Mouse (Mus musculus) intestine, postnatal 0 days (tissue): ENCODE results near the gene Lbx2. TPM values are rescaled to one million over a fixed set of nuclear protein-coding genes. Genes with fewer than 3 reads are reported as not detected.

Experiments used
- ATAC-seq: fragments of 200-750 bp; cut with Nextera tagmentation; 2 replicates; pipeline ENCODE4 v1.8.0; 2017; ENCODE audit warnings: mild to moderate bottlenecking, moderate TSS enrichment, moderate library complexity
- H3K27ac ChIP-seq: fragments of 300-500 bp; sonication (generic); 2 replicates; pipeline ENCODE4 v1.5.1; 2014; ENCODE audit warnings: mild to moderate bottlenecking, low read depth, low read length, moderate library complexity
- H3K27me3 ChIP-seq: fragments of 300-500 bp; sonication (generic); replicated peaks from 2 replicates; pipeline ENCODE4 v1.6.1; 2014; ENCODE audit warnings: low read length, mixed read lengths; ENCODE audit not compliant: control insufficient read depth, insufficient read depth
- H3K36me3 ChIP-seq: fragments of 300-500 bp; sonication (generic); 2 replicates; pipeline ENCODE4 v1.6.1; 2014; ENCODE audit warnings: mild to moderate bottlenecking, moderate library complexity; ENCODE audit not compliant: control insufficient read depth, insufficient read depth
- H3K4me1 ChIP-seq: fragments of 300-500 bp; sonication (generic); replicated peaks from 2 replicates; pipeline ENCODE4 v1.6.1; 2014; ENCODE audit warnings: antibody characterized with exemption, low read length, mixed read lengths; ENCODE audit not compliant: control insufficient read depth, insufficient read depth
- H3K4me2 ChIP-seq: fragments of 300-500 bp; sonication (generic); replicated peaks from 2 replicates; pipeline ENCODE4 v1.6.1; 2014; ENCODE audit warnings: low read depth, mild to moderate bottlenecking, moderate library complexity
- H3K4me3 ChIP-seq: fragments of 300-500 bp; sonication (generic); 2 replicates; pipeline ENCODE4 v1.5.1; 2014; ENCODE audit warnings: low read depth, low read length
- H3K9ac ChIP-seq: fragments of 300-500 bp; sonication (generic); 2 replicates; pipeline ENCODE4 v1.6.1; 2014; ENCODE audit warnings: mild to moderate bottlenecking, low read depth, low read length
- H3K9me3 ChIP-seq: fragments of 300-500 bp; sonication (generic); 2 replicates; pipeline ENCODE4 v1.6.1; 2016; ENCODE audit warnings: mixed run types; ENCODE audit not compliant: control insufficient read depth
- CTCF ChIP-seq: sonication (generic); IDR thresholded peaks from 2 replicates; pipeline ENCODE4 v1.5.1; 2016; ENCODE audit warnings: low read depth, mild to moderate bottlenecking, control low read depth, antibody characterized with exemption, moderate library complexity
- WGBS: fragments of 180-500 bp; shearing (Covaris S2); extraction: QIAGEN DNeasy Blood & Tissue Kit; methylation state at CpG from one replicate; pipeline ENCODE4 v1.1.7; 2014; 5-methylcytosine and 5-hydroxymethylcytosine counted together
- polyA plus RNA-seq: library from polyadenylated mRNA; unstranded; fragments of >200 nt; fragmentation: Nextera tagmentation; extraction: Ambion mirVana; gene quantifications from 2 replicates; pipeline ENCODE4 v1.2.1, GENCODE M21; 2015

Gene Lbx2
- polyA plus RNA-seq, 1 experiment from 2014 or later: 0.23 TPM

DNA sequence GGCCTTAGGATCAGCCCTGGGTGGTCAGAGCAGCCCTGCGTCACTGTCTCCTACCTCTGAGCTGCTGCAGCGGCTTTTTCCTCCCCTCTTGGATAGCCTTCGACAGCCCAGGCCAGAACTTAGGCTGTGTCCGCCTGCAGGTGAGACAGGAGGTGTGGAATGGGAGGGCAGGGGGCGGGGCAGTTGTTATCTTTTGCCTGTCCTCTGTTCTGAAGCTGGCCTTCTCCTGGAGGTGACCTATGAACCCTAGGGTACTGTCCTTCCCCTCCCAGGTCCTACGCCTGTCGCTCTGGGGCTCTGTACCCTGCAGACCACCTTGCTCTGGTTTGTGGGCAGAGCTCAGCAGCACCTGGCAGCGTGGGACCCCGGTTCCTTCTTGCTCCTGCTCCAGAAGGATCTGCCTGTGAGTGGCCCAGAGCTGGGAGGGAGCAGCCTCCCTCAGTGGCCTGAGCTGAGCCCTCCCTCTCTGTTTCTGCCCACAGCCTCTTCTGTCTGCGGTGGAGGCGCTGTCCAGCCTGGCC lies 17.0 kb downstream of the Lbx2 start:
- Histone ChIP-seq H3K9ac (no peak overlapping the region), H3K36me3 (peaks cover 11% of the 10 kb centered on the region; the same call in 1 of the 2 replicates), H3K9me3 (no peaks in the 10 kb centered on the region), H3K27ac (no peak overlapping the region), H3K4me3 (0 out of 2 replicates have a peak overlapping the region, but pooled peaks have one; percentile 76), H3K4me2 (peak overlapping the region; percentile 99), H3K27me3 (no peaks in the 10 kb centered on the region), H3K4me1 (peaks cover 9% of the 10 kb centered on the region)
- no peak for ATAC-seq
- 44% methylated on average over 11 of the region's 11 CpGs for WGBS
- TF ChIP-seq CTCF: peak; percentile 33

GRCm38 (mm10) chr6:83104158-83104557 lies 18.0 kb downstream of the Lbx2 start:
- WGBS: 82% methylated on average over 4 of the region's 4 CpGs
- H3K9ac ChIP-seq: no peak overlapping the region
- no peaks in the 10 kb centered on the region for H3K9me3 ChIP-seq
- ATAC-seq: no peak
- TF ChIP-seq CTCF: no peak
- H3K36me3 ChIP-seq: peaks cover 11% of the 10 kb centered on the region; the same call in 1 of the 2 replicates
- no peak overlapping the region for H3K4me3 ChIP-seq
- H3K27ac ChIP-seq: no peak overlapping the region
- H3K4me1 ChIP-seq: peaks cover 9% of the 10 kb centered on the region
- H3K27me3 ChIP-seq: no peaks in the 10 kb centered on the region
- no peak overlapping the region for H3K4me2 ChIP-seq

DNA sequence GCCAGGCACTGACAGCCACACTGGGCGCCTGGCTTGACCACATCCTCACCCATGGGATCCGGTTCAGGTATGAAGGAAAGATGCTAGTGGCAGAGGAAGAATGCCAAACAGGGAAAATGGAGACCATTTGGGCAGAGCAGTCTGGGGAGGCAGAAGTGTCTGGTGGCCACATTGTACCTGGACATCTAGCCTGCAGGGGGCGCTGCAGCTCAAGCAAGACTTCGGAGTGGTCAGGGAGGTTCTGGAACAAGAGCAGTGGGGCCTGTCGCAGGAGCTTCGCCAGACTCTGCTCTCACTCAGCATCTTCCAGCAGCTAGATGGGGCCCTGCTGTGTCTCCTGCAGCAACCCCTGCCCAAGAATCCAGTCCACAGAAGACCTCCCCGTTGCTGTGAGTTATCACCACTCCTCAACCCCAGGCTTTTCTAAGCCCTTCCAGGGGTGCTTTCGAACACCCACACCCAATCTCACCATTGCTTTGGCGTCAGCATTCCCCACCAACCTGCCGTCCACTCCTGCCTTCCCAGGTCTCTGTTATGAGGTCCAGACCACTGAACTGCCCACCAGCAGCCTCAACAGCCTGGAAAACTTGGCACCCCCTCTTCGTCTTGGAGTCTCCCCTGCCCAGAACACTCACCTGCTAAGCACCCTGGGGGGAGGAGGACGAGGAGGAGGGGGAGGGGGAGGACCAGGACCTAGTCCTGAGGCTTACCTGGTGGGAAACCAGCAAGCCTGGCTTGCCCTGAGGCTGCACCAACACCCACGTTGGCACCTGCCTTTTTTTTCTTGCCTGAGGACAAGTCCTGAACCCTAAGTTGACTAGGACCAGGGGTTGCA lies 21.6 kb downstream of the Lbx2 start:
- H3K4me1 ChIP-seq: peaks cover 8% of the 10 kb centered on the region
- peaks cover 11% of the 10 kb centered on the region; the same call in 1 of the 2 replicates for H3K36me3 ChIP-seq
- H3K4me3 ChIP-seq: no peak overlapping the region
- peak overlapping the region; percentile 92; the same call in 1 of the 2 replicates for H3K9ac ChIP-seq
- ATAC-seq: peak; percentile 31; the same call in 1 of the 2 replicates
- WGBS: 39% methylated on average over 13 of the region's 13 CpGs
- peak overlapping the region; percentile 90 for H3K4me2 ChIP-seq
- H3K27ac ChIP-seq: no peak overlapping the region
- no peaks in the 10 kb centered on the region for H3K9me3 ChIP-seq
- peak; percentile 95 for TF ChIP-seq CTCF
- no peaks in the 10 kb centered on the region for H3K27me3 ChIP-seq

DNA sequence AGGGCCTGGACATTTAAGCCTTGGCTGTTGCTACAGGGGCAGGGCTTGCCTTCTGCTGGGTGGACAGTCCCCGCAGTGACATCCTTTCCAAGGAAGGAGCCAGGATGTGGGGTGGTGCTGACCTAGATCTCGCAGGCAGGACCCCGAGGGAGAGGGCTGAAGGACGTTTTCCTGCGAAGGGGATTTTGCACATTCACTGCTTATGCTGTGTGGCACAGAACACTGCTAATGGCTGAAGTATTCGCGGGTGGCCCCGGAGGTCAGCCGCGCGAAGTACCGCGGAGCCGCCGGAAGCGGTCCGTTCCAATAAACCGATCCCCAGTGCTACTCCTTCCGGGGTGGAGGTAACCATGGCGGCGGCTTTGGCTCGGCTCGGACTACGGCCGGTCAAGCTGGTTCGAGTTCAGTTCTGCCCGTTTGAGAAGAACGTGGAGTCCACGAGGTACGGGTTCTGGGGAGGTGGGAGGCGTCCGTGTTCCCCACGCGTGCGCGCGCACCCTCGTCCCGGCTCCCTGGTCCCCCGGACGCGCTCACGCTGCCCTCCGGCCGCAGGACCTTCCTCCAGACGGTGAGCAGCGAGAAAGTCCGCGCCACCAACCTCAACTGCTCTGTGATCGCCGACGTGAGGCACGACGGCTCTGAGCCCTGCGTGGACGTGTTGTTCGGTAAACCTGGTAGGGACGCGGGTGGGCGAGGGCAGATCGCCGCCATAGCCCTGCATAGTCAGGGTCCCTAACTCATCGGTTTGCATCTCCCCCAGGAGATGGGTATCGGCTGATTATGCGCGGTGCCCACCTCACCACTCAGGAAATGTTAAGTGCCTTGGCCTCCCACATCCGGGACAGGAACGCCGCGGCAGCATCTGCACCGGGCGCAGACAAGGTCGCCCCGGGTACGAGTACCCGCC lies 22.8 kb downstream of the Lbx2 start, which contains the start of gene Mrpl53:
Mrpl53 (plus strand) TSS at position 279 of the 907 bp plus-strand sequence.
- peaks cover 11% of the 10 kb centered on the region; the same call in 1 of the 2 replicates for H3K36me3 ChIP-seq
- ATAC-seq: peak; percentile 80
- H3K9ac ChIP-seq: peak within 1 kb of the TSS; percentile 92
- under 1% methylated on average over 76 of the region's 76 CpGs for WGBS
- no peaks in the 10 kb centered on the region for H3K27me3 ChIP-seq
- peak within 1 kb of the TSS; percentile 90 for H3K4me2 ChIP-seq
- H3K4me1 ChIP-seq: 0 out of 2 replicates have a peak, but pooled peaks cover 3% of the 10 kb centered on the region
- H3K4me3 ChIP-seq: peak within 1 kb of the TSS; percentile 85
- H3K9me3 ChIP-seq: no peaks in the 10 kb centered on the region
- H3K27ac ChIP-seq: peak within 1 kb of the TSS; percentile 79
- no peak for TF ChIP-seq CTCF

DNA sequence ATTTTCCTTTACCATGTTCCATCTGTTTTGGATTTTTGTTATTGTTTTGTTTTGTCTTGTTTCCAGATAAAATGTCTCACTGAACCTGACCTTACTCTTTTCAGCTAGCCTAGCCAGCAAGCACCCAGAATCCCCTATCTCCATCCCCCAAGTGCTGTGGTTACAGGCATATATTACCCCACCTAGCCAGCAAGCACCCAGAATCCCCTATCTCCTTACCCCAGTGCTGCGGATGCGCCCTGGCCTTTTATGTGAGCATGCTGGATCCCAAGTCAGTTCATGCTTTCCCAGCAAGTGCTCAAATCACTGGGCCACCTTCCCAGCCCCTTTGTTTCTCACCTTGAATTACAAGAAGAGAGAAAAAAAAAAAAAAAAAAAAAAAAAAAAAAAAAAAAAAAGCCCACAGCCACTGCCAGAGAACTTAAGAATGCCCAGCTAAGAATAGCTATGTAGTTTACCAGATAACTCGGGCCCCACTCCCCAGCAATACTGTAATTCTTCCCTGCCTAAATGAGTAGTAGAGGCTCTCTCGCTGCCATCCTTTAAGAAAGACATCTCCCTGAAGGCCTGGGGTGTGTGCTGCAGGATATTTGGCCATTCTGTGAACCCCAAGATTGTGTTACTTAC lies 25.5 kb downstream of the Lbx2 start:
- WGBS: 86% methylated on average over 4 of the region's 4 CpGs
- H3K9ac ChIP-seq: no peak overlapping the region
- ATAC-seq: no peak
- H3K9me3 ChIP-seq: no peaks in the 10 kb centered on the region
- H3K36me3 ChIP-seq: 0 out of 2 replicates have a peak, but pooled peaks cover 5% of the 10 kb centered on the region
- H3K27ac ChIP-seq: no peak overlapping the region
- TF ChIP-seq CTCF: no peak
- no peak overlapping the region for H3K4me3 ChIP-seq
- 0 out of 2 replicates have a peak, but pooled peaks cover 8% of the 10 kb centered on the region for H3K4me1 ChIP-seq
- no peaks in the 10 kb centered on the region for H3K27me3 ChIP-seq
- H3K4me2 ChIP-seq: no peak overlapping the region
